Mouse (Mus musculus): ENCODE results near the gene Lalba. TPM values are rescaled to one million over a fixed set of nuclear protein-coding genes. Genes with fewer than 3 reads are reported as not detected.
"Not testable (repeated sequence)": the region's sequence is repeated elsewhere in the genome, so short reads cannot be mapped to it uniquely, and the experiment has no call there.

The Lalba gene
- polyA plus RNA-seq, 2 experiments: not detected

- Histone ChIP-seq H3K4me1 (replicated peaks; ENCODE audit: control insufficient read depth in 2 of 2, insufficient read depth in 2 of 2, low read length in 1 of 2) (peaks cover 2 to 3% of the 10 kb centered on the region in 2 experiments), H3K9me3 (ENCODE audit: control insufficient read depth, low read length) (no peaks in the 10 kb centered on the region), H3K4me2 (ENCODE audit: low read depth) (no peak overlapping the region), H3K36me3 (replicated peaks; ENCODE audit: control insufficient read depth, insufficient read depth, low read depth) (peaks cover 72% of the 10 kb centered on the region), H3K27me3 (ENCODE audit: control insufficient read depth, insufficient read depth, low read length) (no peaks in the 10 kb centered on the region), H3K27ac (no peak overlapping the region), H3K4me3 (ENCODE audit: insufficient read depth in 1 of 2, low read depth in 2 of 2, low read length in 2 of 2) (no peak overlapping the region), H3K9ac (replicated peaks) (no peak overlapping the region)
- ATAC-seq (ENCODE audit: insufficient read depth) (no peak), DNase-seq (ENCODE audit: low read depth in 3 of 3, low spot score in 3 of 3) (no peak)
- 77% methylated on average over 3 of the region's 3 CpGs for WGBS (ENCODE audit: insufficient replicate concordance)
- TF ChIP-seq CTCF (IDR thresholded peaks at IDR 0.05; ENCODE audit: low read depth) (no peak), EP300 (IDR thresholded peaks at IDR 0.05; ENCODE audit: low read depth) (no peak)
Observed at GRCm38 (mm10) chr15:98521245-98521644, 38.7 kb upstream of the Lalba start.

GRCm38 (mm10) chr15:98517380-98518355, 35.1 kb upstream of the Lalba start:
- 46% methylated on average over 16 of the region's 16 CpGs for WGBS (ENCODE audit: insufficient replicate concordance)
- DNase-seq (ENCODE audit: low read depth in 3 of 3, low spot score in 3 of 3) (peak in 1 of 3 experiments; percentile 34), ATAC-seq (ENCODE audit: insufficient read depth) (peak; percentile 42)
- Histone ChIP-seq H3K9me3 (ENCODE audit: control insufficient read depth, low read length) (no peaks in the 10 kb centered on the region), H3K9ac (replicated peaks) (no peak overlapping the region), H3K36me3 (replicated peaks; ENCODE audit: control insufficient read depth, insufficient read depth, low read depth) (peaks cover 41% of the 10 kb centered on the region), H3K27me3 (ENCODE audit: control insufficient read depth, insufficient read depth, low read length) (no peaks in the 10 kb centered on the region), H3K27ac (no peak overlapping the region), H3K4me1 (replicated peaks; ENCODE audit: control insufficient read depth in 2 of 2, insufficient read depth in 2 of 2, low read length in 1 of 2) (no peaks in the 10 kb centered on the region), H3K4me2 (ENCODE audit: low read depth) (no peak overlapping the region), H3K4me3 (ENCODE audit: insufficient read depth in 1 of 2, low read depth in 2 of 2, low read length in 2 of 2) (no peak overlapping the region)
- peak; percentile 98 for TF ChIP-seq CTCF (IDR thresholded peaks at IDR 0.05; ENCODE audit: low read depth)
- TF ChIP-seq EP300 (IDR thresholded peaks at IDR 0.05; ENCODE audit: low read depth): no peak

GRCm38 (mm10) chr15:98514845-98515244, 32.3 kb upstream of the Lalba start:
- not testable (repeated sequence) for H3K27ac ChIP-seq; H3K9me3 ChIP-seq (ENCODE audit: control insufficient read depth, low read length); H3K4me3 ChIP-seq (ENCODE audit: insufficient read depth in 1 of 2, low read depth in 2 of 2, low read length in 2 of 2); H3K27me3 ChIP-seq (ENCODE audit: control insufficient read depth, insufficient read depth, low read length); H3K4me1 ChIP-seq (replicated peaks; ENCODE audit: control insufficient read depth in 2 of 2, insufficient read depth in 2 of 2, low read length in 1 of 2); H3K4me2 ChIP-seq (ENCODE audit: low read depth); DNase-seq (ENCODE audit: low read depth in 3 of 3, low spot score in 3 of 3); H3K9ac ChIP-seq (replicated peaks); ATAC-seq (ENCODE audit: insufficient read depth)
- H3K36me3 ChIP-seq (replicated peaks; ENCODE audit: control insufficient read depth, insufficient read depth, low read depth): peaks cover 15% of the 10 kb centered on the region
- WGBS (ENCODE audit: insufficient replicate concordance): 47% methylated on average over 2 of the region's 2 CpGs

GRCm38 (mm10) chr15:98514146-98514545, 31.6 kb upstream of the Lalba start:
- DNase-seq (ENCODE audit: low read depth in 3 of 3, low spot score in 3 of 3) (no peak), ATAC-seq (ENCODE audit: insufficient read depth) (no peak)
- TF ChIP-seq CTCF (IDR thresholded peaks at IDR 0.05; ENCODE audit: low read depth): no peak
- no peak for TF ChIP-seq EP300 (IDR thresholded peaks at IDR 0.05; ENCODE audit: low read depth)
- Histone ChIP-seq H3K9me3 (ENCODE audit: control insufficient read depth, low read length) (no peaks in the 10 kb centered on the region), H3K4me3 (ENCODE audit: insufficient read depth in 1 of 2, low read depth in 2 of 2, low read length in 2 of 2) (no peak overlapping the region), H3K4me2 (ENCODE audit: low read depth) (no peak overlapping the region), H3K27ac (no peak overlapping the region), H3K4me1 (replicated peaks; ENCODE audit: control insufficient read depth in 2 of 2, insufficient read depth in 2 of 2, low read length in 1 of 2) (peaks cover 0 to 3% of the 10 kb centered on the region in 2 experiments; a peak in 2 of 4 replicates), H3K9ac (replicated peaks) (no peak overlapping the region), H3K36me3 (replicated peaks; ENCODE audit: control insufficient read depth, insufficient read depth, low read depth) (peaks cover 9% of the 10 kb centered on the region), H3K27me3 (ENCODE audit: control insufficient read depth, insufficient read depth, low read length) (no peaks in the 10 kb centered on the region)
- WGBS (ENCODE audit: insufficient replicate concordance): 16% methylated on average over 8 of the region's 8 CpGs

DNA sequence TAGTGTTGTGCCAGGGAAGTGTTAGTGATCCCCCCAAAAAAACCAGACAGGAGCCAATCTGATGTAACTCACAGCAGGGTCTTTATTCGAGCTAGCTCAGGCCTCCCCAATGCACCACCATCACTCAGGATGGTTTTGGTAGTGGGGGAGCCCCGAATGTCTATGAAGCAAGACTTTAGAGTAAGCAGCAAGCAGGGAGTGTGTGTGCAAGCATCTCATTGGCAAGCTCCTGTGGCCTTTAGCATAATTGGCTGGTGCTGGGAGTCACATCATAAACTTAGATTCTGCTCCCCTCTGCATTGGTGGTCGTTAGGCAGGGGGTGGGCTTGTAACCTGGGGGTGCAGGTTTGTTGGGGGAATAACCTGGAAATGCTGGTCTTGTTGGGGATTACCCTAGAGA, 31.2 kb upstream of the Lalba start:
- not testable (repeated sequence) for H3K27me3 ChIP-seq (ENCODE audit: control insufficient read depth, insufficient read depth, low read length); H3K4me1 ChIP-seq (replicated peaks; ENCODE audit: control insufficient read depth in 2 of 2, insufficient read depth in 2 of 2, low read length in 1 of 2); H3K4me3 ChIP-seq (ENCODE audit: insufficient read depth in 1 of 2, low read depth in 2 of 2, low read length in 2 of 2); H3K36me3 ChIP-seq (replicated peaks; ENCODE audit: control insufficient read depth, insufficient read depth, low read depth); ATAC-seq (ENCODE audit: insufficient read depth); H3K27ac ChIP-seq; H3K9ac ChIP-seq (replicated peaks); H3K4me2 ChIP-seq (ENCODE audit: low read depth); H3K9me3 ChIP-seq (ENCODE audit: control insufficient read depth, low read length); DNase-seq (ENCODE audit: low read depth in 3 of 3, low spot score in 3 of 3)
- 30% methylated on average over 3 of the region's 3 CpGs for WGBS (ENCODE audit: insufficient replicate concordance)

Data from liver, embryonic 14.5 days (tissue).